Mouse (Mus musculus): Measurements from ENCODE around the gene Nxnl1. TPM values are rescaled to one million over a fixed set of nuclear protein-coding genes. Genes with fewer than 3 reads are reported as not detected.

The Nxnl1 gene
- polyA plus RNA-seq (2015; fragmentation: Nextera tagmentation; extraction: Ambion mirVana): 0.06 TPM in 1 of 2 replicates, not detected in the other

DNA sequence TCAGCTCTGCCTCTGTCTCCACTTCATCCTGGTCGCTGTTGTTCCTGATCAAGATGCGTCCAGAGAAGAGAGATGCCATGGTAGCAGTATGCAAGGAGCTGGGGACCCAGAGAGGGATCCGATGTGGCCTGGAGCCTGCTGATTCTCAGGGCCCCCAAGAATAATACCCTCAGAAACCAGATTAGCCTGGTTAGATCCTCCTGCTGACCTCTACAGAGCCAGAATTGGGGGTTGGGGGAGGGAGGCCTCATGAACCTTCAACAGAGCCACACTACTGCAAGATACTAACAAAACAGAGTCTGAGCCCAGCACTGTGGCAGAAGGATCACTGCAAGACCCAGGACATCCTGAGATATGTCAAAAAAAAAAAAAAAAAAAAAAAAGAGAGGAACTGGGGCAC is at the start of gene Nxnl1:
TSS of gene Nxnl1 (minus strand) at position 101 of the 400 bp plus-strand sequence.
- no peaks in the 10 kb centered on the region for H3K36me3 ChIP-seq (ENCODE audit: poor library complexity, severe bottlenecking)
- H3K9ac ChIP-seq: no peak within 1 kb of the TSS
- H3K4me1 ChIP-seq: peaks cover 33% of the 10 kb centered on the region
- H3K9me3 ChIP-seq (replicated peaks): no peaks in the 10 kb centered on the region
- no peak within 1 kb of the TSS for H3K27ac ChIP-seq
- H3K27me3 ChIP-seq: peaks cover 27% of the 10 kb centered on the region
- ATAC-seq: no peak
- no peak within 1 kb of the TSS for H3K4me2 ChIP-seq
- no peak within 1 kb of the TSS for H3K4me3 ChIP-seq
- 39% methylated on average over 3 of the region's 3 CpGs for WGBS

DNA sequence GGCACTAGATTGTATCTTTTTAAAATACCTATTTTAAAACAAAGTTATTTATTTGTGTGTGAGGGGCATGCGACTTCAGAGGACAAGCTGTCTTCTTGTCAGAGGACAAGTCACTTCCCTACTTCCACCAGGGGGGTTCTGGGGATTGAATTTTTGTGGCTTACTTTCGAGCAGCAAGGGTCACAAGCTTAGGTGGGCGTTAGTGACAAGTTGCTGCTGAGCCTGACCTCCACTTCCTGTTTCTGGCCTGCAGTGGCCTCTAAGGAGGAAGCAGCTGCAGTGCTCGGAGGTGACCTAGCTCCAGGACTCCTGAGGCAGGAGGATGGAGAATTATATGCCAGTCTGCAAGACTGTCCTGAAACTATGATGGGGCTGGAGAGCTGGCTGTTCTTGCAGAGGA is 47.0 kb upstream of the Nxnl1 start:
- Histone ChIP-seq H3K4me1 (peaks cover 15% of the 10 kb centered on the region), H3K27me3 (no peaks in the 10 kb centered on the region), H3K4me3 (no peak overlapping the region), H3K36me3 (ENCODE audit: poor library complexity, severe bottlenecking) (peaks cover 51% of the 10 kb centered on the region), H3K4me2 (no peak overlapping the region), H3K27ac (no peak overlapping the region), H3K9ac (no peak overlapping the region; the same call in 1 of the 2 replicates), H3K9me3 (replicated peaks) (no peaks in the 10 kb centered on the region)
- WGBS: 74% methylated on average over 4 of the region's 4 CpGs
- ATAC-seq: no peak

DNA sequence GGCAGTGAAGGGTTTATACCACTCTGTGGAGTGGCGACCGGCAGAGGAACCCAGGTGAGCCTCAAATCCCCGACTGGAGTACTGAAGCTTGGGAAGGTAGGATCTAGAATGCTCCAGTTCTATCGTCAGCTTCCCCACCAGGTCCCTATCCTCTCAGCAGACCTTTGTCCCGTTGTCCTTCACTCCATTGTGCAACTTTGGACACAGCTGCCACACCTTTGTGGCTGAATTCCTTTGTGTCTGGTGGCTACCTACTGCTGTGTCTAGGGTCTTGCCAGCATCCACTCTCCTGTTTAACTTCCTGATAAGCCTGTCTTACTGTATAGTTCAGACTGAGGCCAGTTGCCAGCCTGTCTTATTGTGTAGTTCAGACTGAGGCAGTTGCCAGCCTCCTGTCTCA is 45.7 kb upstream of the Nxnl1 start:
- no peak for ATAC-seq
- Histone ChIP-seq H3K36me3 (ENCODE audit: poor library complexity, severe bottlenecking) (peaks cover 38% of the 10 kb centered on the region), H3K4me1 (peaks cover 15% of the 10 kb centered on the region), H3K9me3 (replicated peaks) (no peaks in the 10 kb centered on the region), H3K4me3 (peak overlapping the region; percentile 88), H3K4me2 (peak overlapping the region; percentile 72), H3K9ac (peak overlapping the region; percentile 89), H3K27ac (no peak overlapping the region), H3K27me3 (no peaks in the 10 kb centered on the region)
- 35% methylated on average over 5 of the region's 5 CpGs for WGBS

DNA sequence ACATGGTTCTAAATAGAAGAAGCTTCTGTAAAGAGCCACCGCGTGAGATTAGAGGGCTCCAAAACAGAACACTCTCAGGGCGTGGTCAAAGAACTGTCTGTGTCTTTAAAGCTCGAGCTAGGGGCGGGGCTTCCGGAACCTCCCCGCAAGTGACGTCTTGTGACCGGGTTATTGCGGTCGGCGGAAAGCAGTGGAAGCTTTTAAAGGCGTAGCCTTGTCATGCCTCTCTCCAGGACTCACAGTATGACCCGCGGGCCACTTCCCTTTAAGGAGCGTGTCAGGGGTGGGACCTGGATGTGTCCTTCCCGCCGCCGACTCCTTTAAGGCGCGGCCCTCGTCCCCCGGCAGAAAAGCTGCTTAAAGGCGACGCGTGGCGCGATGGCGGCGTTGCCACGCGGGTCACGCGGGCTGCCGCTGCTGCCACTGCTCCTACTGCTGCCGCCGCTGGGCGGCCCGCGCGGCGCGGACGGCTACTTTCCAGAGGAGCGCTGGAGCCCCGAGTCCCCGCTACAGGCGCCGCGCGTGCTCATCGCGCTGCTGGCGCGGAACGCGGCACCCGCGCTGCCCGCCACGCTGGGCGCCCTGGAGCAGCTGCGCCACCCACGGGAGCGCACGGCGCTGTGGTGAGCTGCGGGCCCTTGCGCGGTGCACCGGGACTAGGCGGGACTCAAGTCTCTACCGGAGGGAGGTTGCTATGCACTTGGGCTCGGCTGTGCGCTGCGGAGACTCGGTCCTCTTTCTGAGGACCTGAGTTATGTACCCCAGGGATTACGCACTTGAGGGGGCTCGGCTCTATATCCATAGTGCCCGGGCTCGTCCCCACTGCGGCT is 44.6 kb upstream of the Nxnl1 start, which contains the start of gene Colgalt1:
TSS of gene Colgalt1 (plus strand) at position 177 of the 830 bp plus-strand sequence.
- H3K9ac ChIP-seq: peak within 1 kb of the TSS; percentile 89
- peak within 1 kb of the TSS; percentile 88 for H3K4me3 ChIP-seq
- H3K4me1 ChIP-seq: peaks cover 15% of the 10 kb centered on the region
- H3K4me2 ChIP-seq: peak within 1 kb of the TSS; percentile 72
- peak within 1 kb of the TSS; percentile 87 for H3K27ac ChIP-seq
- no peaks in the 10 kb centered on the region for H3K9me3 ChIP-seq (replicated peaks)
- H3K27me3 ChIP-seq: no peaks in the 10 kb centered on the region
- H3K36me3 ChIP-seq (ENCODE audit: poor library complexity, severe bottlenecking): peaks cover 27% of the 10 kb centered on the region
- under 1% methylated on average over 82 of the region's 82 CpGs for WGBS
- peak; percentile 99 for ATAC-seq

DNA sequence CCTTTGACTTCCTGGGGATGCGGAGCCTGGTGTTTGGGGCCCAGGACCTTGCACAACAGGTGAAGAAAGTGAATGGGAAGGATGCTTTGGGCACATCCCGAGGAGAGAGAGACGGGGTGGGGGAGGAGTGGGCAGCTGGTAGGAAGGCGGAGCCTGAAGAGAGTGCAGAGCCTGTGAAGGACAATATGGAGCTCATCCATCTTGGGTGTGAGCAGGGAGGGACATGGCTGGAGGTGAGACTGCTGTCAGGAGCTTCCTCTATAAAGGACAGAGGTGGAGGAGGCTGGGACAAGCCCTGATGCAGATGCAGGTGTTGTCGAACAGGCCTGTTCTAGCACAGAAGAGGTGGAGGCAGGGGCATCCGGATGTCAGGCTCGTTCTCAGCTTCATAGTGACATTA is 37.6 kb upstream of the Nxnl1 start:
- whole genome bisulfite sequencing: 51% methylated on average over 7 of the region's 7 CpGs
- Histone ChIP-seq H3K27ac (no peak overlapping the region), H3K36me3 (ENCODE audit: poor library complexity, severe bottlenecking) (peaks cover 3% of the 10 kb centered on the region; the same call in 1 of the 2 replicates), H3K4me1 (peaks cover 13% of the 10 kb centered on the region), H3K27me3 (peaks cover 48% of the 10 kb centered on the region), H3K4me3 (no peak overlapping the region), H3K4me2 (no peak overlapping the region), H3K9ac (no peak overlapping the region), H3K9me3 (replicated peaks) (no peaks in the 10 kb centered on the region)
- ATAC-seq: no peak

DNA sequence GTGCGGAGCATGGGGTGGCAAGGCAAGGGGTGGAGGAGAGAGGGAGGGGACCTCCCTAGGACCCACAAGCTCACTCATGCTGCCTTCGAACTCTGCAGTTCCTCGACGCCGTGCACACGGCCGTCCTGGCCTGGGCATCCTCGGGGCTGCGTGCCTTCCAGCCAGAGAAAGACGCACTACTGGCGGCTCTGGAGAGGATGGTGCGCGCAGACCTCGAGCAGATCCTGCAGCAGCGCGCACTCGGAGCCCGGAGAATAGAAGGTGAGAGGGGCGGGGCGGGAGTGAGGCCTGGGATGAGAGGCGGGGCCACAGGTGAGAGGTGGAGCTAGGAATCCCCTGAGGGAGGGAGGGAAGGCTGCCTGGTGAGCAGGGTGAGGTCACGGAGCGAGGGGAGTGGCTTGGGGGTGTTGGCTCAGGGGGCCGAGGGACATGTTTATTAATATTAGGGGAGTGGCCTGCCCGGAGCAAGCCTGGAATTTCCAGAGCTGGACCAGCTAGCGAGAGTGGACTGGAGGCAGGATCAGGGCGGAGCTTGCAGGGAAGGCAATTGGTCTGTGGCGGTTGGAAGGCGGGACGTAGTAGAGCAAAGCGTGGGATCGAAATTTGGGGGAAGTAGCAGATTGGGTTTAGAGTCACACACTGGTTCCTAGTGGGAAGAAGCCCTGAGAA is 36.4 kb upstream of the Nxnl1 start:
- Histone ChIP-seq H3K27ac (no peak overlapping the region), H3K9me3 (replicated peaks) (no peaks in the 10 kb centered on the region), H3K4me3 (peak overlapping the region; percentile 33), H3K27me3 (peaks cover 48% of the 10 kb centered on the region), H3K4me1 (peaks cover 13% of the 10 kb centered on the region), H3K4me2 (peak overlapping the region; percentile 56), H3K9ac (peak overlapping the region; percentile 54), H3K36me3 (ENCODE audit: poor library complexity, severe bottlenecking) (peaks cover 3% of the 10 kb centered on the region; the same call in 1 of the 2 replicates)
- ATAC-seq: peak; percentile 60
- WGBS: 2% methylated on average over 32 of the region's 32 CpGs

DNA sequence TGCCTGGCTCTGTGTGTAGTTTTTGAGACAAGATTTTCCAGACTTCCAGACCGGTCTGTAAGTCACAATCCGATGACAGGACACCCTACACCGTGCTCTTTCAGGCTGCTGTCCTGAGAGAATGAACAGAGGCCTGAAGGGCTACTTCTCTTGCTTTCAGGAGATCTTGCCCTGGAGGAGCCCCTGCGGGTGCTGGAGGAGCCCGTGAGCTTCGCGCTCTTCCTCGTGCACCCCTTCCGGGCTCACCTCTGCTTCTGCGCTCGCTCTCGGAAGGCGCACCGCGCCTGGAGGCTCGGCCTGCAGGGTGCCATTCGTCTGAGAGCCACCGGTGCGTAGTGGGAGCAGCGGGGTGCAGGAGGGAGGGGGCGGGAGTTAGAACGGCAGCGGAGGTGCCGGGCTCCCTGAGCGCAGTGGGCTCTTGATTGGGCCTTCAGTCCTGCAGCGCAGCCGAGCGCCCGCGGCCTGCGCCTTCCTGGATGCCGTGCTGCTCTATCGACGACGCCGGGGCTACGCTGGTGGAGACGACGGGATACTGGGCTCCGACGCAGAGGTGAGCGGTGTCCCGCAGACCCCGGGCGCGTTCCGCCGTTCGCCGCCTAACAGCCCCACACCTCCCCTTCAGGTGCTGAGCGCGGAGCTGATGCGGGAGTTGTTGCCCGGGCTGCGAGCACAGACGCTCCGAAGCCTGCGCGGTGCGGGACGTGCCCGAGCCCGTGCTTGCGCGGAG is 35.7 kb upstream of the Nxnl1 start:
- H3K9me3 ChIP-seq (replicated peaks): no peaks in the 10 kb centered on the region
- WGBS: 3% methylated on average over 65 of the region's 65 CpGs
- peak; percentile 57 for ATAC-seq
- H3K27me3 ChIP-seq: peaks cover 48% of the 10 kb centered on the region
- H3K4me3 ChIP-seq: peak overlapping the region; percentile 33
- H3K4me1 ChIP-seq: peaks cover 13% of the 10 kb centered on the region
- H3K36me3 ChIP-seq (ENCODE audit: poor library complexity, severe bottlenecking): peaks cover 3% of the 10 kb centered on the region; the same call in 1 of the 2 replicates
- H3K9ac ChIP-seq: peak overlapping the region; percentile 54
- H3K27ac ChIP-seq: no peak overlapping the region
- peak overlapping the region; percentile 56 for H3K4me2 ChIP-seq

DNA sequence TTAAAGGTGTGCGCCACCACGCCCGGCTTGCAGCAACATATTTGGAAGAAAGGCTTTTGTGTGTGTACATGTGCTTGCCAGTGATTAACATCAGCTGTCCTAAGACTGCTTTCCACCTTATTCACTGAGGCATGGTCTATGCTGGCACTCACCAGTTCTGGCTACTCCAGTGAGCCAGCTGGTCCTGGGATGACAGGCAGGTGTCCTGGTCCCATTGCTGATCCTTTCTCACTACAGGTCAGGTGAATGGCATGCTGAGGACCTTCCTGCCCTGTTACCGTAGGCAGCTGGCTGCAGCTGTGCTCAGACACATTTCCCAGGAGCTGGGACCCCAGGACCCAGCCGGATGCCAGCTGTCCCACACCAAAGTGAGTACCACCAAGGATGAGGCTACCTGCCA is 32.4 kb upstream of the Nxnl1 start:
- WGBS: 96% methylated on average over 5 of the region's 5 CpGs
- Histone ChIP-seq H3K27me3 (peaks cover 40% of the 10 kb centered on the region), H3K9ac (no peak overlapping the region), H3K4me1 (peaks cover 27% of the 10 kb centered on the region), H3K27ac (no peak overlapping the region), H3K9me3 (replicated peaks) (no peaks in the 10 kb centered on the region), H3K36me3 (ENCODE audit: poor library complexity, severe bottlenecking) (peaks cover 10% of the 10 kb centered on the region; the same call in 1 of the 2 replicates), H3K4me3 (no peak overlapping the region), H3K4me2 (no peak overlapping the region)
- ATAC-seq: no peak

DNA sequence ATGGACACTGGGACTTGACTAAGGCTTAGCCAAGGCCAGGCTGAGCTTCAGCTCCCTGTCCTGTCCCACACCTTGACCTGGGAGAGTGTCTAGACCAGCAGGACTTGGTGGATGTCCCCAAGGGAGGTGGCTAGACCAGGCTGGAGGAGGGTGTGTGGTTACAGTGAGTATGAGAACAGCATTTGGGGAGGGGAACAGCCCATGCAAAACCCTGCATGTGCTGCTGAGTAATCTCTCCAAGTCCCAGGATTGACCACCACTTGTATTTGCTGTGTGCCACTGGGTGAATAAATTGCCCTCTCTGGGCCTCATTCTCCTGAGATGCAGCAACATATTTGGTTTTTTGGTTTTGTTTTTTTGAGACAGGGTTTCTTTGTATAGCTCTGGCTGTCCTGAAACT is 32.0 kb upstream of the Nxnl1 start:
- H3K4me2 ChIP-seq: no peak overlapping the region
- H3K36me3 ChIP-seq (ENCODE audit: poor library complexity, severe bottlenecking): peaks cover 10% of the 10 kb centered on the region; the same call in 1 of the 2 replicates
- no peak overlapping the region for H3K27ac ChIP-seq
- H3K9me3 ChIP-seq (replicated peaks): no peaks in the 10 kb centered on the region
- H3K27me3 ChIP-seq: peaks cover 36% of the 10 kb centered on the region
- ATAC-seq: no peak
- H3K4me1 ChIP-seq: peaks cover 32% of the 10 kb centered on the region
- no peak overlapping the region for H3K9ac ChIP-seq
- no peak overlapping the region for H3K4me3 ChIP-seq

DNA sequence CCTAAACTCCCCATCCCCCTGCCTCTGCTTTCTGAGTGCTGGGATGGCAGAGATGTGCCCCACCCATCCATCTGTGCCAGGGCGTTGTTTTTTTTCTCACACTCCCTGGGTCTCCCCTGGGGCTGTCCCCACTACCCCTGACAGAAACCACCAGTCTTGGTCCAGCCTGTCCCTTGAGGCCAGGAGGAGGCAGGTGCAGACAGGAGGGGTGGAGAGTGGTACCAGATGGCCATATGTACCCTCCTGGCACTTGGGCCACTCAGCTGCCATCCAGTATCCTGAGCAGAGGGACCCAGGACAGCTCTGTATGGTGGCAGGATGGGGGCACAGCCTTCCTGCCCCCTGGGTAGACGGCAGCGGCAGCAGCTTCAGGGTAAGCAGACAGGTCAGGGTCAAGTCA is 31.1 kb upstream of the Nxnl1 start, which contains the start of gene Fam129c:
TSS of gene Fam129c (plus strand) at position 198 of the 400 bp plus-strand sequence.
- 90% methylated on average over 3 of the region's 3 CpGs for WGBS
- peak within 1 kb of the TSS; percentile 16; the same call in 1 of the 2 replicates for H3K9ac ChIP-seq

DNA sequence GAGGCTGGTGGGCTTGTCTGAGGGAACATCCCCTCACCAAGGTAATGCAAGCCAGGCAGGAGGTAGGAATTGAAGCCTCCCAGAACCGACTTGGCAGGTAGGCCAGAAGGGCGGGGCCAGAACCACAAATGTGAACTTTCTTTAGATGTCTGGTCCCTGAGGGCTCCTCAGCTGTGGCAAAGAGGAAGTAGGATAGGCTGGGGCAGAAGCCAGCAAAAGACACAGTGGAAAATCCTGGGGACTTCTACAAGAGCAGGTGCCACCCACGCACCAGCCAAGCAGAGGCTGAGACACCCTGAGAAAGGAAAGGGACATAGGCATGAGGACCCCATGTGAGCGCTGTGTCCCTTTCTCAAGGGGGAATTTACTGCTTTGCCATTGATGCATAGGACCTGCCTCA is 30.4 kb upstream of the Nxnl1 start:
- Histone ChIP-seq H3K4me2 (no peak overlapping the region), H3K4me1 (peaks cover 29% of the 10 kb centered on the region), H3K36me3 (ENCODE audit: poor library complexity, severe bottlenecking) (peaks cover 10% of the 10 kb centered on the region; the same call in 1 of the 2 replicates), H3K9ac (peak overlapping the region; percentile 16; the same call in 1 of the 2 replicates), H3K27me3 (peaks cover 20% of the 10 kb centered on the region), H3K27ac (no peak overlapping the region), H3K9me3 (replicated peaks) (no peaks in the 10 kb centered on the region), H3K4me3 (no peak overlapping the region)
- 86% methylated on average over 4 of the region's 4 CpGs for WGBS
- no peak for ATAC-seq

More for the DNA sequence above, 31.1 kb upstream of the Nxnl1 start, which contains the start of gene Fam129c:
- no peak within 1 kb of the TSS for H3K4me3 ChIP-seq
- H3K4me2 ChIP-seq: no peak within 1 kb of the TSS
- H3K27ac ChIP-seq: no peak within 1 kb of the TSS
- ATAC-seq: no peak
- H3K36me3 ChIP-seq (ENCODE audit: poor library complexity, severe bottlenecking): peaks cover 10% of the 10 kb centered on the region; the same call in 1 of the 2 replicates
- peaks cover 26% of the 10 kb centered on the region for H3K27me3 ChIP-seq
- H3K4me1 ChIP-seq: peaks cover 34% of the 10 kb centered on the region
- no peaks in the 10 kb centered on the region for H3K9me3 ChIP-seq (replicated peaks)

Data from forebrain, embryonic 13.5 days (tissue).